Mouse (Mus musculus) left cerebral cortex, adult 9 months (tissue): Measurements from ENCODE around the gene Dus2.

ENCODE experiments used
- DNase-seq, 2 experiments: peaks; one replicate each; pipeline ENCODE4 v3.0.0; 2022; ENCODE audit warnings: low spot score in 2 of 2

Gene Dus2

GRCm38 (mm10) chr8:106044151-106044550, 53.0 kb downstream of the Dus2 start:
- DNase-seq, result no peak

GRCm38 (mm10) chr8:106046872-106047559, 55.9 kb downstream of the Dus2 start:
- no peak for DNase-seq

GRCm38 (mm10) chr8:106047854-106048630, 56.9 kb downstream of the Dus2 start:
- DNase-seq, result no peak

- no peak for DNase-seq
These were observed 58.7 kb downstream of the Dus2 start for GRCm38 (mm10) chr8:106049840-106050239.

GRCm38 (mm10) chr8:106051068-106051467, 59.9 kb downstream of the Dus2 start:
- DNase-seq, result no peak

- no peak for DNase-seq
These were observed 61.5 kb downstream of the Dus2 start for GRCm38 (mm10) chr8:106052510-106053089.

- no peak for DNase-seq
These were observed 63.2 kb downstream of the Dus2 start for GRCm38 (mm10) chr8:106054190-106054811.

- no peak for DNase-seq
These were observed 63.9 kb downstream of the Dus2 start for GRCm38 (mm10) chr8:106055038-106055437.

- DNase-seq, result no peak
These were observed 65.4 kb downstream of the Dus2 start for GRCm38 (mm10) chr8:106056455-106056982.

GRCm38 (mm10) chr8:106058731-106059612, 67.8 kb downstream of the Dus2 start, which contains the start of gene Nfatc3:
Nfatc3 (plus strand) TSS chr8:106058840.
- peak; percentile 92 to 95 for DNase-seq

GRCm38 (mm10) chr8:106059613-106060371, 68.7 kb downstream of the Dus2 start:
- DNase-seq, result peak in 1 of 2 experiments; percentile 34

GRCm38 (mm10) chr8:106060521-106060920, 69.4 kb downstream of the Dus2 start:
- DNase-seq, result no peak

- DNase-seq, result no peak
These were observed 70.5 kb downstream of the Dus2 start for GRCm38 (mm10) chr8:106061686-106062085.

- DNase-seq, result no peak
These were observed 71.9 kb downstream of the Dus2 start for GRCm38 (mm10) chr8:106063046-106063445.

GRCm38 (mm10) chr8:106066721-106067120, 75.6 kb downstream of the Dus2 start:
- no peak for DNase-seq

GRCm38 (mm10) chr8:106069565-106069964, 78.4 kb downstream of the Dus2 start:
- DNase-seq, result no peak

GRCm38 (mm10) chr8:106072113-106072512, 81.0 kb downstream of the Dus2 start:
- no peak for DNase-seq

- no peak for DNase-seq
These were observed 83.1 kb downstream of the Dus2 start for GRCm38 (mm10) chr8:106074236-106074635.

GRCm38 (mm10) chr8:106074659-106075058, 83.5 kb downstream of the Dus2 start:
- no peak for DNase-seq
